Mouse (Mus musculus) inflammation-experienced regulatory T-cells, adult 6 months (primary cell): ENCODE data around the gene Caskin1. TPM values are rescaled to one million over a fixed set of nuclear protein-coding genes. Genes with fewer than 3 reads are reported as not detected.

Source experiments
- ATAC-seq: one replicate; pipeline ENCODE4 v1.8.0; 2017
- polyA plus RNA-seq, 3 experiments: library from polyadenylated mRNA; unstranded; fragments of 100-300 nt; shearing (Covaris generic); gene quantifications; one replicate each; pipeline ENCODE4 v1.2.1; 2017

Caskin1 gene
- polyA plus RNA-seq, 3 experiments from 2014 or later: 0.16 to 0.23 TPM; not detected in 1

- ATAC-seq: no peak
Measured at GRCm38 (mm10) chr17:24472512-24472911, 15.9 kb upstream of the Caskin1 start.

GRCm38 (mm10) chr17:24473612-24474275, 14.7 kb upstream of the Caskin1 start, which contains the start of gene Bricd5:
Gene Bricd5 (plus strand): TSS chr17:24473884.
- ATAC-seq: no peak

GRCm38 (mm10) chr17:24474557-24474956, 13.8 kb upstream of the Caskin1 start:
- ATAC-seq: no peak

- no peak for ATAC-seq
Measured at GRCm38 (mm10) chr17:24475586-24475985, 12.8 kb upstream of the Caskin1 start.

- ATAC-seq: no peak
Measured at GRCm38 (mm10) chr17:24476022-24476776, 12.2 kb upstream of the Caskin1 start.

- no peak for ATAC-seq
Measured at GRCm38 (mm10) chr17:24477053-24477984, 11.1 kb upstream of the Caskin1 start.

- no peak for ATAC-seq
Measured at GRCm38 (mm10) chr17:24477985-24478600, 10.3 kb upstream of the Caskin1 start.

GRCm38 (mm10) chr17:24478663-24479380, 9.6 kb upstream of the Caskin1 start, which contains the start of gene Mlst8:
Gene Mlst8 (minus strand): TSS chr17:24479078.
- ATAC-seq: peak; percentile 96

GRCm38 (mm10) chr17:24479431-24479830, 9.0 kb upstream of the Caskin1 start:
- no peak for ATAC-seq

GRCm38 (mm10) chr17:24480201-24480826, 8.1 kb upstream of the Caskin1 start:
- no peak for ATAC-seq

GRCm38 (mm10) chr17:24481027-24481815, 7.2 kb upstream of the Caskin1 start:
- no peak for ATAC-seq

- no peak for ATAC-seq
Measured at GRCm38 (mm10) chr17:24483495-24483894, 4.9 kb upstream of the Caskin1 start.

- ATAC-seq: peak; percentile 32
Measured at GRCm38 (mm10) chr17:24485090-24485860, 3.1 kb upstream of the Caskin1 start.

GRCm38 (mm10) chr17:24488662-24489264, 362 bp downstream of the Caskin1 start:
- peak; percentile 35 for ATAC-seq

GRCm38 (mm10) chr17:24489265-24490030, 1.0 kb downstream of the Caskin1 start:
- no peak for ATAC-seq

GRCm38 (mm10) chr17:24490399-24490798, 2.0 kb downstream of the Caskin1 start:
- ATAC-seq: no peak

- no peak for ATAC-seq
Measured at GRCm38 (mm10) chr17:24494627-24495335, 6.4 kb downstream of the Caskin1 start.

- no peak for ATAC-seq
Measured at GRCm38 (mm10) chr17:24495443-24495842, 7.0 kb downstream of the Caskin1 start.
